Mouse (Mus musculus): ENCODE measurements around the gene Tfpt. TPM values are rescaled to one million over a fixed set of nuclear protein-coding genes. Genes with fewer than 3 reads are reported as not detected.
"Not testable (repeated sequence)": the region's sequence is repeated elsewhere in the genome, so short reads cannot be mapped to it uniquely, and the experiment has no call there.

Gene Tfpt
- polyA plus RNA-seq, 1 experiment: 24.2 TPM

- no peak overlapping the region for H3K27ac ChIP-seq (replicated peaks; ENCODE audit: low read depth, low read length)
- H3K4me3 ChIP-seq (ENCODE audit: insufficient read depth, low read depth, low read length): no peak overlapping the region
These were observed 22.9 kb downstream of the Tfpt start for GRCm38 (mm10) chr7:3606798-3607197.

GRCm38 (mm10) chr7:3601119-3601518 lies 28.6 kb downstream of the Tfpt start:
- Histone ChIP-seq H3K27ac (replicated peaks; ENCODE audit: low read depth, low read length) (no peak overlapping the region), H3K4me1 (ENCODE audit: control insufficient read depth, insufficient read depth, insufficient read length, low read length) (no peaks in the 10 kb centered on the region), H3K4me3 (ENCODE audit: insufficient read depth, low read depth, low read length) (no peak overlapping the region)

More at GRCm38 (mm10) chr7:3606798-3607197, 22.9 kb downstream of the Tfpt start:
- H3K4me1 ChIP-seq (ENCODE audit: control insufficient read depth, insufficient read depth, insufficient read length, low read length): peaks cover 6% of the 10 kb centered on the region

GRCm38 (mm10) chr7:3597755-3598154 lies 32.0 kb downstream of the Tfpt start:
- not testable (repeated sequence) for H3K4me1 ChIP-seq (ENCODE audit: control insufficient read depth, insufficient read depth, insufficient read length, low read length); H3K27ac ChIP-seq (replicated peaks; ENCODE audit: low read depth, low read length); H3K4me3 ChIP-seq (ENCODE audit: insufficient read depth, low read depth, low read length)

- H3K4me1 ChIP-seq (ENCODE audit: control insufficient read depth, insufficient read depth, insufficient read length, low read length): no peaks in the 10 kb centered on the region
- no peak overlapping the region for H3K27ac ChIP-seq (replicated peaks; ENCODE audit: low read depth, low read length)
- H3K4me3 ChIP-seq (ENCODE audit: insufficient read depth, low read depth, low read length): peak overlapping the region; percentile 21
These were observed 34.6 kb downstream of the Tfpt start for GRCm38 (mm10) chr7:3595146-3595545.

- Histone ChIP-seq H3K4me1 (ENCODE audit: control insufficient read depth, insufficient read depth, insufficient read length, low read length) (no peaks in the 10 kb centered on the region), H3K27ac (replicated peaks; ENCODE audit: low read depth, low read length) (no peak overlapping the region), H3K4me3 (ENCODE audit: insufficient read depth, low read depth, low read length) (0 out of 2 replicates have a peak overlapping the region, but pooled peaks have one; percentile 21)
These were observed 35.0 kb downstream of the Tfpt start for GRCm38 (mm10) chr7:3594686-3595085.

GRCm38 (mm10) chr7:3593855-3594254 lies 35.9 kb downstream of the Tfpt start:
- no peak overlapping the region for H3K4me3 ChIP-seq (ENCODE audit: insufficient read depth, low read depth, low read length)
- H3K4me1 ChIP-seq (ENCODE audit: control insufficient read depth, insufficient read depth, insufficient read length, low read length): no peaks in the 10 kb centered on the region
- no peak overlapping the region for H3K27ac ChIP-seq (replicated peaks; ENCODE audit: low read depth, low read length)

GRCm38 (mm10) chr7:3591534-3591933 lies 38.2 kb downstream of the Tfpt start:
- no peak overlapping the region for H3K27ac ChIP-seq (replicated peaks; ENCODE audit: low read depth, low read length)
- H3K4me3 ChIP-seq (ENCODE audit: insufficient read depth, low read depth, low read length): no peak overlapping the region
- no peaks in the 10 kb centered on the region for H3K4me1 ChIP-seq (ENCODE audit: control insufficient read depth, insufficient read depth, insufficient read length, low read length)

GRCm38 (mm10) chr7:3590550-3590949 lies 39.2 kb downstream of the Tfpt start:
- Histone ChIP-seq H3K4me3 (ENCODE audit: insufficient read depth, low read depth, low read length) (no peak overlapping the region), H3K27ac (replicated peaks; ENCODE audit: low read depth, low read length) (no peak overlapping the region), H3K4me1 (ENCODE audit: control insufficient read depth, insufficient read depth, insufficient read length, low read length) (no peaks in the 10 kb centered on the region)

GRCm38 (mm10) chr7:3587292-3587691 lies 42.4 kb downstream of the Tfpt start:
- no peaks in the 10 kb centered on the region for H3K4me1 ChIP-seq (ENCODE audit: control insufficient read depth, insufficient read depth, insufficient read length, low read length)
- no peak overlapping the region for H3K27ac ChIP-seq (replicated peaks; ENCODE audit: low read depth, low read length)
- no peak overlapping the region for H3K4me3 ChIP-seq (ENCODE audit: insufficient read depth, low read depth, low read length)

- no peak overlapping the region for H3K27ac ChIP-seq (replicated peaks; ENCODE audit: low read depth, low read length)
- no peaks in the 10 kb centered on the region for H3K4me1 ChIP-seq (ENCODE audit: control insufficient read depth, insufficient read depth, insufficient read length, low read length)
- no peak overlapping the region for H3K4me3 ChIP-seq (ENCODE audit: insufficient read depth, low read depth, low read length)
These were observed 43.5 kb downstream of the Tfpt start for GRCm38 (mm10) chr7:3586255-3586654.

- H3K4me1 ChIP-seq (ENCODE audit: control insufficient read depth, insufficient read depth, insufficient read length, low read length): no peaks in the 10 kb centered on the region
- H3K27ac ChIP-seq (replicated peaks; ENCODE audit: low read depth, low read length): no peak overlapping the region
- no peak overlapping the region for H3K4me3 ChIP-seq (ENCODE audit: insufficient read depth, low read depth, low read length)
These were observed 44.0 kb downstream of the Tfpt start for GRCm38 (mm10) chr7:3585763-3586162.

- no peaks in the 10 kb centered on the region for H3K4me1 ChIP-seq (ENCODE audit: control insufficient read depth, insufficient read depth, insufficient read length, low read length)
- H3K27ac ChIP-seq (replicated peaks; ENCODE audit: low read depth, low read length): no peak overlapping the region
- no peak overlapping the region for H3K4me3 ChIP-seq (ENCODE audit: insufficient read depth, low read depth, low read length)
These were observed 49.7 kb downstream of the Tfpt start for GRCm38 (mm10) chr7:3580029-3580428.

GRCm38 (mm10) chr7:3578952-3579546 lies 50.7 kb downstream of the Tfpt start:
- no peaks in the 10 kb centered on the region for H3K4me1 ChIP-seq (ENCODE audit: control insufficient read depth, insufficient read depth, insufficient read length, low read length)
- no peak overlapping the region for H3K27ac ChIP-seq (replicated peaks; ENCODE audit: low read depth, low read length)
- H3K4me3 ChIP-seq (ENCODE audit: insufficient read depth, low read depth, low read length): no peak overlapping the region; the same call in 1 of the 2 replicates

GRCm38 (mm10) chr7:3578196-3578595 lies 51.5 kb downstream of the Tfpt start:
- no peaks in the 10 kb centered on the region for H3K4me1 ChIP-seq (ENCODE audit: control insufficient read depth, insufficient read depth, insufficient read length, low read length)
- H3K27ac ChIP-seq (replicated peaks; ENCODE audit: low read depth, low read length): no peak overlapping the region
- H3K4me3 ChIP-seq (ENCODE audit: insufficient read depth, low read depth, low read length): no peak overlapping the region; the same call in 1 of the 2 replicates

- Histone ChIP-seq H3K4me3 (ENCODE audit: insufficient read depth, low read depth, low read length) (no peak overlapping the region), H3K27ac (replicated peaks; ENCODE audit: low read depth, low read length) (no peak overlapping the region), H3K4me1 (ENCODE audit: control insufficient read depth, insufficient read depth, insufficient read length, low read length) (no peaks in the 10 kb centered on the region)
These were observed 53.2 kb downstream of the Tfpt start for GRCm38 (mm10) chr7:3576354-3577124.

- no peaks in the 10 kb centered on the region for H3K4me1 ChIP-seq (ENCODE audit: control insufficient read depth, insufficient read depth, insufficient read length, low read length)
- no peak overlapping the region for H3K4me3 ChIP-seq (ENCODE audit: insufficient read depth, low read depth, low read length)
- H3K27ac ChIP-seq (replicated peaks; ENCODE audit: low read depth, low read length): no peak overlapping the region
These were observed 55.5 kb downstream of the Tfpt start for GRCm38 (mm10) chr7:3574216-3574615.
